In genomic region chr11:5861678-5862393, GRCm38 (mm10) we compare ENCODE assay signal across 8 mouse cellular contexts. TPM values are rescaled to one million over a fixed set of nuclear protein-coding genes. Genes with fewer than 3 reads are reported as not detected.
DNase-seq lines count a peak whose midpoint lies in the region; ATAC-seq and TF ChIP-seq lines count a peak whose summit lies in the region.

Aebp1 (plus strand) TSS chr11:5861947.

- H3K4me1 ChIP-seq in forebrain, postnatal 0 days (ENCODE audit: insufficient read depth) = no peaks in the 10 kb centered on the region
- peaks cover 7% of the 10 kb centered on the region for H3K4me1 ChIP-seq in hindbrain, embryonic 11.5 days (replicated peaks; ENCODE audit: control insufficient read depth, insufficient read depth, low read length)
- peaks cover 18% of the 10 kb centered on the region for H3K4me1 ChIP-seq in midbrain, embryonic 10.5 days

- WGBS in forebrain, postnatal 0 days = 2% methylated on average over 58 of the region's 59 CpGs
- whole genome bisulfite sequencing in hindbrain, embryonic 11.5 days = 3% methylated on average over 59 of the region's 59 CpGs
- WGBS in midbrain, embryonic 10.5 days = 4% methylated on average over 59 of the region's 59 CpGs

- H3ac ChIP-seq in C2C12 (ENCODE audit: control insufficient read depth, insufficient read length, low read depth) = peak within 1 kb of the TSS; percentile 86

- peaks cover 36% of the 10 kb centered on the region for H3K36me3 ChIP-seq in C2C12 (ENCODE audit: control insufficient read depth, insufficient read depth)
- H3K36me3 ChIP-seq in forebrain, postnatal 0 days (ENCODE audit: insufficient read depth) = no peaks in the 10 kb centered on the region
- no peaks in the 10 kb centered on the region for H3K36me3 ChIP-seq in hindbrain, embryonic 11.5 days (ENCODE audit: control insufficient read depth, insufficient read depth, low read length)
- H3K36me3 ChIP-seq in midbrain, embryonic 10.5 days = no peaks in the 10 kb centered on the region

- DNase-seq in adrenal gland, adult 2 months = peak; percentile 93
- no peak for DNase-seq in forebrain, postnatal 0 days
- DNase-seq in hindbrain, embryonic 11.5 days (ENCODE audit: low spot score) = peak; percentile 44
- DNase-seq in left cerebral cortex, postnatal 25 days (ENCODE audit: low spot score in 2 of 2) = no peak
- DNase-seq in midbrain, embryonic 10.5 days (ENCODE audit: low spot score) = peak; percentile 43
- DNase-seq in testis, postnatal 14 days (ENCODE audit: low spot score) = peak; percentile 54

- intact Hi-C loops in left cerebral cortex, postnatal 25 days (cut with DNase I) = no loop called here

- ATAC-seq in forebrain, postnatal 0 days = peak; percentile 67
- ATAC-seq in hindbrain, embryonic 11.5 days (ENCODE audit: low FRiP score) = peak; percentile 38; the same call in 1 of the 2 replicates
- ATAC-seq in megakaryocyte-erythroid progenitor cell, adult 5-6 weeks (replicated peaks; ENCODE audit: low FRiP score, low TSS enrichment, poor library complexity, severe bottlenecking) = no peak

- H3K9me3 ChIP-seq in forebrain, postnatal 0 days (ENCODE audit: low read length) = no peaks in the 10 kb centered on the region
- H3K9me3 ChIP-seq in hindbrain, embryonic 11.5 days (ENCODE audit: control insufficient read depth, low read length) = no peaks in the 10 kb centered on the region
- H3K9me3 ChIP-seq in midbrain, embryonic 10.5 days (replicated peaks) = no peaks in the 10 kb centered on the region; the same call in 1 of the 2 replicates

- peaks cover 41% of the 10 kb centered on the region for H3K79me2 ChIP-seq in C2C12 (ENCODE audit: control insufficient read depth, insufficient read depth)

- no peak for TF ChIP-seq CTCF in C2C12 (IDR thresholded peaks at IDR 0.05; ENCODE audit: control insufficient read depth, insufficient read depth, insufficient read length)
- no peak for TF ChIP-seq CTCF in forebrain, postnatal 0 days (IDR thresholded peaks at IDR 0.05; ENCODE audit: low read depth)

- H3K79me3 ChIP-seq in C2C12 (ENCODE audit: low read depth) = peaks cover 15% of the 10 kb centered on the region

- 0 out of 2 replicates have a peak within 1 kb of the TSS, but pooled peaks have one; percentile 6 for H3K9ac ChIP-seq in forebrain, postnatal 0 days
- peak within 1 kb of the TSS; percentile 47; the same call in 1 of the 2 replicates for H3K9ac ChIP-seq in hindbrain, embryonic 11.5 days (ENCODE audit: low read depth, low read length)

- H3K27ac ChIP-seq in forebrain, postnatal 0 days (ENCODE audit: low read depth, low read length) = no peak within 1 kb of the TSS
- no peak within 1 kb of the TSS for H3K27ac ChIP-seq in hindbrain, embryonic 11.5 days (ENCODE audit: low read depth, low read length)
- H3K27ac ChIP-seq in midbrain, embryonic 10.5 days (replicated peaks) = peak within 1 kb of the TSS; percentile 71; the same call in 1 of the 2 replicates

- H3K4me3 ChIP-seq in C2C12 (ENCODE audit: insufficient read depth, poor library complexity, severe bottlenecking) = peak within 1 kb of the TSS; percentile 51
- peak within 1 kb of the TSS; percentile 30 for H3K4me3 ChIP-seq in forebrain, postnatal 0 days (ENCODE audit: low read depth, low read length)
- H3K4me3 ChIP-seq in hindbrain, embryonic 11.5 days (ENCODE audit: low read depth, low read length) = peak within 1 kb of the TSS; percentile 32
- peak within 1 kb of the TSS; percentile 51 for H3K4me3 ChIP-seq in midbrain, embryonic 10.5 days

- no peaks in the 10 kb centered on the region for H3K27me3 ChIP-seq in C2C12 (ENCODE audit: control insufficient read depth, insufficient read depth, insufficient read length)
- peaks cover 12% of the 10 kb centered on the region for H3K27me3 ChIP-seq in forebrain, postnatal 0 days (ENCODE audit: insufficient read depth, low read length)
- peaks cover 23% of the 10 kb centered on the region for H3K27me3 ChIP-seq in hindbrain, embryonic 11.5 days (ENCODE audit: control insufficient read depth, insufficient read depth, low read length)
- peaks cover 50% of the 10 kb centered on the region for H3K27me3 ChIP-seq in midbrain, embryonic 10.5 days (ENCODE audit: low read depth, poor library complexity, severe bottlenecking)

- peak within 1 kb of the TSS; percentile 50 for H3K4me2 ChIP-seq in forebrain, postnatal 0 days (ENCODE audit: low read depth)
- peak within 1 kb of the TSS; percentile 39 for H3K4me2 ChIP-seq in hindbrain, embryonic 11.5 days (replicated peaks; ENCODE audit: low read depth, low read length)

TF ChIP-seq in C2C12, 6 proteins besides CTCF, POLR2A, EP300 and RAD21:
- no peak for TF ChIP-seq CEBPB (IDR thresholded peaks at IDR 0.05; ENCODE audit: low read depth)
- peak; percentile 9 for TF ChIP-seq MAX (IDR thresholded peaks at IDR 0.05)
TF ChIP-seq in C2C12: peak in this region for 1.

RNA-seq across cellular contexts. Expression of gene Aebp1, which starts in this region (rescaled TPM):
- 121 TPM for polyA plus RNA-seq in C2C12 (2012; fragmentation: generic; extraction: Trizol)
- total RNA-seq in adrenal gland, adult 2 months (2021) = 100 to 1,000 TPM; 390 to 452 TPM
- 526 and 692 TPM in 2 replicates for polyA plus RNA-seq in adrenal gland, adult 2 months (2012; rRNA removed)
- total RNA-seq in forebrain, postnatal 0 days (2014; rRNA removed) = 9.8 and 14.9 TPM in 2 replicates
- 15.9 and 19.8 TPM in 2 replicates for polyA plus RNA-seq in forebrain, postnatal 0 days (2015; fragmentation: Nextera tagmentation; extraction: Ambion mirVana)
- polyA plus RNA-seq in hindbrain, embryonic 11.5 days (2014; fragmentation: Nextera tagmentation; extraction: Ambion mirVana) = 19.0 and 20.4 TPM in 2 replicates
- 10 to 100 TPM; 13.2 to 16.0 TPM for total RNA-seq in left cerebral cortex, postnatal 25 days (2021)
- 8.1 and 13.5 TPM in 2 replicates for polyA plus RNA-seq in midbrain, embryonic 10.5 days (2016; fragmentation: Nextera tagmentation; extraction: Ambion mirVana)
- not detected in 2 replicates for total RNA-seq in megakaryocyte-erythroid progenitor cell, adult 5-6 weeks (2014; fragmentation: Nextera tagmentation)
- not detected in 2 replicates for total RNA-seq in megakaryocyte-erythroid progenitor cell, adult 5-6 weeks (2017)

Comparison
In these comparisons a context has a peak if more than half of its experiments do, and no peak if none do; other contexts are left out.
1. RNA of gene Aebp1 (total RNA-seq): 390 to 452 TPM in adrenal gland, adult 2 months; 13.2 to 16.0 TPM in left cerebral cortex, postnatal 25 days, 9.8 to 14.9 TPM in forebrain, postnatal 0 days and not detected in megakaryocyte-erythroid progenitor cell, adult 5-6 weeks; every median in the first group is over 10 times any median in the second.
2. DNase-seq: peak in adrenal gland, adult 2 months (single experiment), hindbrain, embryonic 11.5 days (single experiment), midbrain, embryonic 10.5 days (single experiment) and testis, postnatal 14 days (single experiment); none in forebrain, postnatal 0 days (single experiment) and left cerebral cortex, postnatal 25 days (0 of 2).
3. Peak in every context shown above with its lines, with median percentiles within 50 percentile points of each other: H3K4me3 ChIP-seq.